Mouse (Mus musculus) layer of hippocampus, postnatal 25 days (tissue): ENCODE measurements around the gene BC067074. TPM values are rescaled to one million over a fixed set of nuclear protein-coding genes. Genes with fewer than 3 reads are reported as not detected.

ENCODE experiments used
- DNase-seq, 2 experiments: peaks; one replicate each; pipeline ENCODE4 v3.0.0; 2022; ENCODE audit warnings: mixed read lengths in 2 of 2, low spot score in 1 of 2; ENCODE audit errors: extremely low spot score in 1 of 2
- total RNA-seq, 2 experiments: library from RNA; stranded (reverse); gene quantifications; 2 replicates each; pipeline ENCODE4 v1.2.3; 2021

The BC067074 gene
- total RNA-seq, 2 experiments from 2014 or later, result 0.91 to 1.0 TPM

GRCm38 (mm10) chr13:113425907-113426306 lies 132.9 kb downstream of the BC067074 start:
- DNase-seq, result no peak

Other genes starting within 250 kb of the BC067074 start
- 10 to 100 TPM in 1 of 2 experiments, 1 to 10 TPM in 1; 8.4 to 11.9 TPM for gene Gpx8, start 246.7 kb upstream of the BC067074 start, total RNA-seq
- gene Gzma, start 192.2 kb upstream of the BC067074 start, total RNA-seq, result not detected
- under 1 TPM in 1 of 2 experiments, not detected in 1; 0.17 TPM for gene Esm1, start 83.5 kb upstream of the BC067074 start, total RNA-seq
- under 1 TPM in 1 of 2 experiments, not detected in 1; 0.27 TPM for gene Gzmk, start 67.3 kb upstream of the BC067074 start, total RNA-seq